Mouse (Mus musculus) ES-E14 (cell line): Measurements from ENCODE around the gene Pde6d. TPM values are rescaled to one million over a fixed set of nuclear protein-coding genes. Genes with fewer than 3 reads are reported as not detected.

Source experiments
- DNase-seq: peaks from one replicate; pipeline ENCODE4 v3.0.0-alpha.2; 2013; ENCODE audit warnings: low read depth, low spot score
- H3K27ac ChIP-seq: 2 replicates; pipeline ENCODE4 v1.5.1; 2012; ENCODE audit warnings: low read depth, mild to moderate bottlenecking, low read length, moderate library complexity, mixed read lengths; ENCODE audit not compliant: poor library complexity, insufficient read depth, severe bottlenecking
- H3K36me3 ChIP-seq: 2 replicates; pipeline ENCODE4 v1.6.1; 2012; ENCODE audit warnings: mild to moderate bottlenecking, low read length, moderate library complexity, mixed read lengths; ENCODE audit not compliant: control insufficient read depth, poor library complexity, insufficient read depth, severe bottlenecking
- H3K4me1 ChIP-seq, 2 experiments: fragments of 150-350 bp in 1 of 2; sonication (generic) in 1 of 2; 2 replicates each; pipeline ENCODE4 v1.6.1; 2012; ENCODE audit warnings: low read length in 2 of 2, mild to moderate bottlenecking in 1 of 2, mixed read lengths in 1 of 2; ENCODE audit not compliant: control insufficient read depth in 2 of 2, insufficient read depth in 2 of 2, poor library complexity in 1 of 2
- H3K4me3 ChIP-seq, 2 experiments: fragments of 150-350 bp in 1 of 2; sonication (generic) in 1 of 2; 2 replicates each; pipeline ENCODE4 v1.5.1; 2012; ENCODE audit warnings: low read length in 2 of 2, low read depth in 1 of 2, mild to moderate bottlenecking in 1 of 2, mixed read lengths in 1 of 2; ENCODE audit not compliant: insufficient read depth in 1 of 2, poor library complexity in 1 of 2, severe bottlenecking in 1 of 2
- H3K9ac ChIP-seq: 2 replicates; pipeline ENCODE4 v1.6.1; 2012; ENCODE audit warnings: low read depth, mild to moderate bottlenecking, low read length, mixed read lengths; ENCODE audit not compliant: poor library complexity, insufficient read depth, severe bottlenecking
- H3K9me3 ChIP-seq: fragments of 150-350 bp; sonication (generic); 2 replicates; pipeline ENCODE4 v1.6.1; 2012; ENCODE audit warnings: low read depth, mild to moderate bottlenecking, low read length; ENCODE audit not compliant: control insufficient read depth, insufficient read depth
- CHD2 ChIP-seq: IDR thresholded peaks from 2 replicates; pipeline ENCODE4 v1.6.1; 2014; ENCODE audit warnings: mild to moderate bottlenecking, low read depth, low read length, inconsistent platforms
- HCFC1 ChIP-seq: IDR thresholded peaks from 2 replicates; pipeline ENCODE4 v1.6.1; 2012; ENCODE audit warnings: low read length, inconsistent platforms, borderline replicate concordance; ENCODE audit not compliant: insufficient read depth
- MAFK ChIP-seq: IDR thresholded peaks from 2 replicates; pipeline ENCODE4 v1.6.1; 2014; ENCODE audit warnings: mild to moderate bottlenecking, low read depth, low read length, inconsistent platforms; ENCODE audit not compliant: insufficient read depth
- ZC3H11A ChIP-seq: IDR thresholded peaks from 2 replicates; pipeline ENCODE4 v1.6.1; 2012; ENCODE audit warnings: low read depth, mild to moderate bottlenecking, inconsistent platforms, low read length, borderline replicate concordance
- ZNF384 ChIP-seq: IDR thresholded peaks from 2 replicates; pipeline ENCODE4 v1.6.1; 2012; ENCODE audit warnings: low read depth, low read length, inconsistent platforms
- in situ Hi-C, 2 experiments: fragments of 600-800 bp; cut with MboI; formaldehyde crosslinking; loops; one replicate each; pipeline ENCODE4 v1.15.1; 2025; ENCODE audit warnings: low sequenced_read_pairs in 2 of 2, inconsistent platforms in 1 of 2; ENCODE audit not compliant: unreplicated experiment in 2 of 2
- total RNA-seq: library from RNA; depleted of rRNA; stranded (reverse); fragments of 300-350 nt; gene quantifications from 2 replicates; pipeline ENCODE4 v1.2.3, GENCODE M21; 2012

The Pde6d gene
- total RNA-seq, 1 experiment = 9.2 TPM

GRCm38 (mm10) chr1:86612081-86612480 is 29.7 kb upstream of the Pde6d start:
- Histone ChIP-seq H3K9ac (no peak overlapping the region), H3K9me3 (no peaks in the 10 kb centered on the region), H3K36me3 (peaks cover 2% of the 10 kb centered on the region; the same call in 1 of the 2 replicates), H3K27ac (no peak overlapping the region), H3K4me3 (no peak overlapping the region), H3K4me1 (no peaks in the 10 kb centered on the region)
- TF ChIP-seq ZNF384 = no peak
- TF ChIP-seq ZC3H11A = no peak
- TF ChIP-seq HCFC1 = no peak
- TF ChIP-seq MAFK = no peak
- no peak for TF ChIP-seq CHD2
- in situ Hi-C loops = no loop called here
- DNase-seq = no peak

- TF ChIP-seq ZC3H11A (no peak), MAFK (no peak), HCFC1 (no peak), CHD2 (no peak), ZNF384 (no peak)
- no peak overlapping the region for H3K27ac ChIP-seq
- H3K9ac ChIP-seq = no peak overlapping the region
- peaks cover 2% of the 10 kb centered on the region for H3K36me3 ChIP-seq
- in situ Hi-C loops = no loop called here
- H3K4me1 ChIP-seq = no peaks in the 10 kb centered on the region
- H3K4me3 ChIP-seq = no peak overlapping the region
- DNase-seq = no peak
- H3K9me3 ChIP-seq = no peaks in the 10 kb centered on the region
These were observed 28.5 kb upstream of the Pde6d start for GRCm38 (mm10) chr1:86610954-86611353.

GRCm38 (mm10) chr1:86600117-86600516 is 17.7 kb upstream of the Pde6d start:
- no peaks in the 10 kb centered on the region for H3K4me1 ChIP-seq
- no peak overlapping the region for H3K27ac ChIP-seq
- TF ChIP-seq CHD2 (no peak), HCFC1 (no peak), ZC3H11A (no peak), ZNF384 (no peak), MAFK (no peak)
- in situ Hi-C loops = no loop called here
- DNase-seq = no peak
- H3K9ac ChIP-seq = no peak overlapping the region
- H3K4me3 ChIP-seq = no peak overlapping the region
- H3K36me3 ChIP-seq = peaks cover 11% of the 10 kb centered on the region
- no peaks in the 10 kb centered on the region for H3K9me3 ChIP-seq

GRCm38 (mm10) chr1:86598516-86598915 is 16.1 kb upstream of the Pde6d start:
- in situ Hi-C loops = no loop called here

GRCm38 (mm10) chr1:86596512-86596911 is 14.1 kb upstream of the Pde6d start:
- no peak overlapping the region for H3K9ac ChIP-seq
- H3K4me3 ChIP-seq = no peak overlapping the region
- H3K4me1 ChIP-seq = no peaks in the 10 kb centered on the region
- TF ChIP-seq MAFK (no peak), ZNF384 (no peak), CHD2 (no peak)
- H3K27ac ChIP-seq = no peak overlapping the region
- no peak for DNase-seq
- in situ Hi-C loops = no loop called here
- H3K9me3 ChIP-seq = no peaks in the 10 kb centered on the region
- H3K36me3 ChIP-seq = peaks cover 10% of the 10 kb centered on the region; the same call in 1 of the 2 replicates

More at GRCm38 (mm10) chr1:86598516-86598915, 16.1 kb upstream of the Pde6d start:
- H3K4me1 ChIP-seq = no peaks in the 10 kb centered on the region
- no peak for DNase-seq
- TF ChIP-seq MAFK (0 out of 2 replicates have a peak, but pooled peaks have one; percentile 23), HCFC1 (no peak), ZC3H11A (no peak), CHD2 (no peak), ZNF384 (no peak)
- peaks cover 8% of the 10 kb centered on the region; the same call in 1 of the 2 replicates for H3K36me3 ChIP-seq
- H3K9ac ChIP-seq = no peak overlapping the region
- no peak overlapping the region for H3K27ac ChIP-seq
- H3K9me3 ChIP-seq = no peaks in the 10 kb centered on the region
- H3K4me3 ChIP-seq = no peak overlapping the region
